Mouse (Mus musculus) MEL (cell line): ENCODE results near the gene Cd300lf. TPM values are rescaled to one million over a fixed set of nuclear protein-coding genes. Genes with fewer than 3 reads are reported as not detected.

Source experiments
- DNase-seq: peaks from one replicate; pipeline ENCODE4 v3.0.0; 2011; ENCODE audit warnings: low read depth, low spot score
- H3K27ac ChIP-seq: 2 replicates; pipeline ENCODE4 v1.5.1; 2012; ENCODE audit warnings: low read depth, mild to moderate bottlenecking, control low read depth, low read length, moderate library complexity; ENCODE audit not compliant: control insufficient read depth
- H3K27me3 ChIP-seq, 2 experiments: fragments of 150-350 bp in 1 of 2; sonication (generic) in 1 of 2; 2 replicates each; pipeline ENCODE4 v1.6.1; 2012; ENCODE audit warnings: low read length in 2 of 2, mild to moderate bottlenecking in 2 of 2, improper control_type of control experiment in 1 of 2, moderate library complexity in 1 of 2; ENCODE audit not compliant: insufficient read depth in 2 of 2, control insufficient read depth in 1 of 2
- H3K36me3 ChIP-seq, 2 experiments: 2 replicates each; pipeline ENCODE4 v1.6.1; 2012 to 2014; ENCODE audit warnings: low read length in 2 of 2, improper control_type of control experiment in 1 of 2, inconsistent platforms in 1 of 2, mild to moderate bottlenecking in 1 of 2; ENCODE audit not compliant: insufficient read depth in 2 of 2, control insufficient read depth in 1 of 2
- H3K4me1 ChIP-seq, 2 experiments: fragments of 150-350 bp in 1 of 2; sonication (generic) in 1 of 2; 2 replicates each; pipeline ENCODE4 v1.6.1; 2012; ENCODE audit warnings: low read length in 2 of 2, improper control_type of control experiment in 1 of 2, mild to moderate bottlenecking in 1 of 2; ENCODE audit not compliant: insufficient read depth in 2 of 2, control insufficient read depth in 1 of 2
- H3K4me3 ChIP-seq, 2 experiments: fragments of 150-350 bp in 1 of 2; sonication (generic) in 1 of 2; 2 replicates each; pipeline ENCODE4 v1.5.1; 2012; ENCODE audit warnings: low read depth in 2 of 2, low read length in 2 of 2, mild to moderate bottlenecking in 2 of 2, moderate library complexity in 2 of 2, control low read depth in 1 of 2, improper control_type of control experiment in 1 of 2; ENCODE audit not compliant: control insufficient read depth in 1 of 2, insufficient read depth in 1 of 2
- H3K79me2 ChIP-seq: 2 replicates; pipeline ENCODE4 v1.6.1; 2012; ENCODE audit warnings: mild to moderate bottlenecking, low read length, moderate library complexity; ENCODE audit not compliant: control insufficient read depth, poor library complexity, insufficient read depth
- H3K9ac ChIP-seq: 2 replicates; pipeline ENCODE4 v1.6.1; 2012; ENCODE audit warnings: low read depth, mild to moderate bottlenecking, control low read depth, low read length, moderate library complexity; ENCODE audit not compliant: control insufficient read depth, poor library complexity, severe bottlenecking
- H3K9me3 ChIP-seq: fragments of 150-350 bp; sonication (generic); replicated peaks from 2 replicates; pipeline ENCODE4 v1.6.1; 2012; ENCODE audit warnings: mild to moderate bottlenecking, low read length, improper control_type of control experiment, moderate library complexity; ENCODE audit not compliant: insufficient read depth
- CTCF ChIP-seq, 3 experiments: IDR thresholded peaks in 2 of 3; conservative IDR thresholded peaks in 1 of 3; 2 replicates each; pipeline ENCODE4 v1.5.1; 2011 to 2012; ENCODE audit warnings: low read length in 3 of 3, low read depth in 2 of 3, mild to moderate bottlenecking in 2 of 3, improper control_type of control experiment in 1 of 3, inconsistent platforms in 1 of 3, mixed read lengths in 1 of 3, moderate library complexity in 1 of 3; ENCODE audit not compliant: control insufficient read depth in 1 of 3, insufficient read depth in 1 of 3, poor library complexity in 1 of 3, severe bottlenecking in 1 of 3
- E2F4 ChIP-seq: IDR thresholded peaks from 2 replicates; pipeline ENCODE4 v1.6.1; 2011; ENCODE audit warnings: low read depth, low read length, improper control_type of control experiment, borderline replicate concordance
- ELF1 ChIP-seq: IDR thresholded peaks from 2 replicates; pipeline ENCODE4 v1.6.1; 2014; ENCODE audit warnings: low read depth, mild to moderate bottlenecking, inconsistent platforms, low read length, improper control_type of control experiment, moderate library complexity
- EP300 ChIP-seq, 2 experiments: IDR thresholded peaks; 2 replicates each; pipeline ENCODE4 v1.6.1; 2011; ENCODE audit warnings: improper control_type of control experiment in 2 of 2, low read length in 2 of 2, low read depth in 1 of 2, mild to moderate bottlenecking in 1 of 2
- ETS1 ChIP-seq: IDR thresholded peaks from 2 replicates; pipeline ENCODE4 v1.6.1; 2012; ENCODE audit warnings: low read depth, mild to moderate bottlenecking, inconsistent platforms, low read length, improper control_type of control experiment, moderate library complexity
- GABPA ChIP-seq: IDR thresholded peaks from 2 replicates; pipeline ENCODE4 v1.6.1; 2012; ENCODE audit warnings: low read depth, mild to moderate bottlenecking, inconsistent platforms, low read length, improper control_type of control experiment, moderate library complexity
- GATA1 ChIP-seq: IDR thresholded peaks from 2 replicates; pipeline ENCODE4 v1.6.1; 2011; ENCODE audit warnings: low read depth, low read length, improper control_type of control experiment
- HCFC1 ChIP-seq: IDR thresholded peaks from 2 replicates; pipeline ENCODE4 v1.6.1; 2012; ENCODE audit warnings: low read depth, mild to moderate bottlenecking, inconsistent platforms, low read length, improper control_type of control experiment, moderate library complexity
- MAFK ChIP-seq: IDR thresholded peaks from 2 replicates; pipeline ENCODE4 v1.6.1; 2011; ENCODE audit warnings: low read depth, mild to moderate bottlenecking, low read length, improper control_type of control experiment, borderline replicate concordance
- MAX ChIP-seq: IDR thresholded peaks from 2 replicates; pipeline ENCODE4 v1.6.1; 2011; ENCODE audit warnings: low read length, improper control_type of control experiment
- MAZ ChIP-seq: IDR thresholded peaks from 2 replicates; pipeline ENCODE4 v1.6.1; 2012; ENCODE audit warnings: low read depth, mild to moderate bottlenecking, inconsistent platforms, low read length, improper control_type of control experiment
- MEF2A ChIP-seq: IDR thresholded peaks from 2 replicates; pipeline ENCODE4 v1.6.1; 2014; ENCODE audit warnings: low read depth, mild to moderate bottlenecking, inconsistent platforms, low read length, improper control_type of control experiment; ENCODE audit not compliant: poor library complexity, insufficient replicate concordance, severe bottlenecking; ENCODE audit errors: extremely low read depth
- MXI1 ChIP-seq: IDR thresholded peaks from 2 replicates; pipeline ENCODE4 v1.6.1; 2011; ENCODE audit warnings: mild to moderate bottlenecking, low read depth, low read length, improper control_type of control experiment
- MYB ChIP-seq: IDR thresholded peaks from 2 replicates; pipeline ENCODE4 v1.6.1; 2011; ENCODE audit warnings: mild to moderate bottlenecking, low read depth, low read length, improper control_type of control experiment
- NELFE ChIP-seq: IDR thresholded peaks from 2 replicates; pipeline ENCODE4 v1.6.1; 2011; ENCODE audit warnings: low read depth, low read length, improper control_type of control experiment
- NRF1 ChIP-seq: IDR thresholded peaks from 2 replicates; pipeline ENCODE4 v1.6.1; 2014; ENCODE audit warnings: low read depth, mild to moderate bottlenecking, inconsistent platforms, low read length, improper control_type of control experiment, moderate library complexity; ENCODE audit not compliant: poor library complexity, insufficient read depth, severe bottlenecking
- POLR2A ChIP-seq, 2 experiments: IDR thresholded peaks; 2 replicates each; pipeline ENCODE4 v1.6.1; 2011 to 2012; ENCODE audit warnings: low read length in 2 of 2, mild to moderate bottlenecking in 2 of 2, control low read depth in 1 of 2, improper control_type of control experiment in 1 of 2, low read depth in 1 of 2, moderate library complexity in 1 of 2; ENCODE audit not compliant: control insufficient read depth in 1 of 2, insufficient read depth in 1 of 2, poor library complexity in 1 of 2
- POLR2AphosphoS2 ChIP-seq: IDR thresholded peaks from 2 replicates; pipeline ENCODE4 v1.6.1; 2011; ENCODE audit warnings: low read length, improper control_type of control experiment
- POLR2AphosphoS5 ChIP-seq: IDR thresholded peaks from 2 replicates; pipeline ENCODE4 v1.6.1; 2012; ENCODE audit warnings: low read depth, borderline replicate concordance, mild to moderate bottlenecking, inconsistent platforms, low read length, moderate library complexity, mixed read lengths
- SIN3A ChIP-seq: IDR thresholded peaks from 2 replicates; pipeline ENCODE4 v1.6.1; 2012; ENCODE audit warnings: low read length, improper control_type of control experiment, inconsistent platforms
- TAL1 ChIP-seq: IDR thresholded peaks from 2 replicates; pipeline ENCODE4 v1.6.1; 2012; ENCODE audit warnings: mild to moderate bottlenecking, inconsistent platforms, low read length, moderate library complexity, mixed read lengths
- TBP ChIP-seq: IDR thresholded peaks from 2 replicates; pipeline ENCODE4 v1.8.0; 2011; ENCODE audit warnings: low read depth, low read length, improper control_type of control experiment
- TCF12 ChIP-seq: IDR thresholded peaks from 2 replicates; pipeline ENCODE4 v1.6.1; 2014; ENCODE audit warnings: low read depth, mild to moderate bottlenecking, inconsistent platforms, low read length, improper control_type of control experiment, moderate library complexity
- USF1 ChIP-seq: IDR thresholded peaks from 2 replicates; pipeline ENCODE4 v1.6.1; 2014; ENCODE audit warnings: low read depth, mild to moderate bottlenecking, inconsistent platforms, low read length, improper control_type of control experiment, moderate library complexity
- USF2 ChIP-seq, 2 experiments: IDR thresholded peaks; 2 replicates each; pipeline ENCODE4 v1.6.1; 2011 to 2012; ENCODE audit warnings: improper control_type of control experiment in 2 of 2, low read length in 2 of 2, borderline replicate concordance in 1 of 2, inconsistent platforms in 1 of 2, low read depth in 1 of 2, mild to moderate bottlenecking in 1 of 2; ENCODE audit not compliant: insufficient read depth in 1 of 2
- ZKSCAN1 ChIP-seq: IDR thresholded peaks from 2 replicates; pipeline ENCODE4 v1.6.1; 2012; ENCODE audit warnings: low read depth, mild to moderate bottlenecking, inconsistent platforms, low read length, improper control_type of control experiment, moderate library complexity
- ZMIZ1 ChIP-seq: IDR thresholded peaks from 2 replicates; pipeline ENCODE4 v1.6.1; 2012; ENCODE audit warnings: low read depth, mild to moderate bottlenecking, inconsistent platforms, low read length, improper control_type of control experiment, moderate library complexity
- polyA plus RNA-seq, 2 experiments: library from polyadenylated mRNA; stranded (reverse) in 1 of 2; unstranded in 1 of 2; fragments of >175 nt in 1 of 2; fragments of >200 nt in 1 of 2; gene quantifications; 2 replicates each; pipeline versions ENCODE4 v1.2.1 to v1.2.4; 2012; ENCODE audit warnings: low replicate concordance in 2 of 2, low read depth in 1 of 2; ENCODE audit not compliant: insufficient read length in 2 of 2, insufficient read depth in 1 of 2, missing spikeins in 1 of 2
- total RNA-seq: library from RNA; depleted of rRNA; stranded (reverse); fragments of 300-350 nt; gene quantifications from 2 replicates; pipeline ENCODE4 v1.2.3, GENCODE M21; 2012

Cd300lf gene
- total and polyA plus RNA-seq, 3 experiments, result 0.12 to 0.46 TPM; not detected in 1

DNA sequence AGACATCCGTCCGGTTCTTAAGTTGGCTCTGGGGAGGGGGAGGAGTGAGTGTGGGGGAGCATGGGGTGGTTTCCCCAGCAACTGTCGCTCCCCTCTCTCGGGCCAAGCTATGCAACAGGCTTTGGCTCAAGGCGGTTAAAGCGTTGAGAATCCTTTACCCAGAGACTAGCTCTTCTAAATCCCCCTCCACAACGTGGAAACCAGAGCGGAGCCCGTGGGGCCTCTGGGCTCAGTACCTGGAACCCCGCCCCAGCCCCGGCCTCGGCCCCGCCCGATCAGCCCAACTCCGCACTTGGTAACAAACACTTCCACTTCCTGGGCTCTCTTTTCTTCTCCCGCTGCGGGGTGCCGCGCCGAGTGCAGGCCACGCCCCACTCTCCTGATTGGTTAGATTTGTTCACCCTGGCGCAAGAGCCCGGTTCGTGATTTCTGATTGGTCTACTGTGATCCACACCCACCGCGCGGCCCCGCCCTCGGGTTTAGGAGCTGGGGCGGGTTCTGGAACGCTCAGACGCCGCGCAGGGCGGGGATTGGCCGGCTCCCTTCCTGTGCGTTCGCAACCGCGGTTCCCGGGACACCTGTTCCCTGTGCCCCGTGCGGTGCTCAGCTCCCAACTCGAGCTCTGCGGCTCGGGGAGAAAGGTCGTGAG lies 29.2 kb upstream of the Cd300lf start, which contains the start of gene Slc9a3r1:
Gene Slc9a3r1, plus strand, starts transcription at position 510 of the 649 bp plus-strand sequence.
- peak within 1 kb of the TSS; percentile 90 for H3K9ac ChIP-seq
- peaks cover 0 to 23% of the 10 kb centered on the region in 2 experiments; a peak in 2 of 4 replicates for H3K36me3 ChIP-seq
- H3K4me3 ChIP-seq, result peak within 1 kb of the TSS; percentile 82 to 94
- TF ChIP-seq CTCF (IDR thresholded peaks at IDR 0.05 in 2 of 3, conservative IDR thresholded peaks at IDR 0.05 in 1 of 3; ENCODE audit: control insufficient read depth in 1 of 3, insufficient read depth in 1 of 3, low read depth in 2 of 3, low read length in 3 of 3, poor library complexity in 1 of 3, severe bottlenecking in 1 of 3), result no peak
- TF ChIP-seq NRF1, result peak; percentile 52
- TF ChIP-seq TAL1, result no peak
- peak; percentile 75; the same call in 1 of the 2 replicates for TF ChIP-seq MXI1
- TF ChIP-seq MEF2A, result no peak
- peak; percentile 83 for TF ChIP-seq TBP
- TF ChIP-seq GABPA, result no peak
- peak; percentile 68 for TF ChIP-seq HCFC1
- TF ChIP-seq USF1, result no peak
- TF ChIP-seq ZKSCAN1, result no peak
- TF ChIP-seq ETS1, result peak; percentile 29; the same call in 1 of the 2 replicates
- no peak for TF ChIP-seq POLR2AphosphoS5
- TF ChIP-seq E2F4, result peak; percentile 40; the same call in 1 of the 2 replicates
- TF ChIP-seq USF2 (IDR thresholded peaks at IDR 0.05; ENCODE audit: borderline replicate concordance in 1 of 2, insufficient read depth in 1 of 2, low read depth in 1 of 2, low read length in 2 of 2), result no peak
- peak; percentile 98 for TF ChIP-seq ZMIZ1
- 0 out of 4 replicates have a peak, but pooled peaks of 1 of the 2 experiments have one; percentile 15 for TF ChIP-seq EP300 (IDR thresholded peaks at IDR 0.05; ENCODE audit: low read depth in 1 of 2, low read length in 2 of 2)
- TF ChIP-seq NELFE, result peak; percentile 99
- no peak for TF ChIP-seq GATA1
- TF ChIP-seq MAX, result peak; percentile 43; the same call in 1 of the 2 replicates
- TF ChIP-seq POLR2AphosphoS2, result peak; percentile 97
- TF ChIP-seq MAZ, result peak; percentile 89
- TF ChIP-seq SIN3A, result peak; percentile 95
- no peak for TF ChIP-seq MYB
- TF ChIP-seq MAFK, result no peak
- TF ChIP-seq ELF1, result peak; percentile 81
- TF ChIP-seq TCF12, result peak; percentile 44
- peak; percentile 98 to 99 for TF ChIP-seq POLR2A (IDR thresholded peaks at IDR 0.05; ENCODE audit: control insufficient read depth in 1 of 2, insufficient read depth in 1 of 2, low read depth in 1 of 2, low read length in 2 of 2, poor library complexity in 1 of 2)
- H3K79me2 ChIP-seq, result peaks cover 40% of the 10 kb centered on the region
- H3K27ac ChIP-seq, result peak within 1 kb of the TSS; percentile 90
- H3K4me1 ChIP-seq, result peaks cover 6 to 37% of the 10 kb centered on the region in 2 experiments
- no peaks in the 10 kb centered on the region for H3K27me3 ChIP-seq
- DNase-seq, result peak; percentile 100
- no peaks in the 10 kb centered on the region for H3K9me3 ChIP-seq
